Mouse (Mus musculus) kidney, postnatal 36 days (tissue): ENCODE measurements around the gene Rflnb.

Experiments
- DNase-seq, 2 experiments: peaks; one replicate each; pipeline ENCODE4 v3.0.0; 2021 to 2022; ENCODE audit warnings: mixed read lengths in 2 of 2

Gene Rflnb

DNA sequence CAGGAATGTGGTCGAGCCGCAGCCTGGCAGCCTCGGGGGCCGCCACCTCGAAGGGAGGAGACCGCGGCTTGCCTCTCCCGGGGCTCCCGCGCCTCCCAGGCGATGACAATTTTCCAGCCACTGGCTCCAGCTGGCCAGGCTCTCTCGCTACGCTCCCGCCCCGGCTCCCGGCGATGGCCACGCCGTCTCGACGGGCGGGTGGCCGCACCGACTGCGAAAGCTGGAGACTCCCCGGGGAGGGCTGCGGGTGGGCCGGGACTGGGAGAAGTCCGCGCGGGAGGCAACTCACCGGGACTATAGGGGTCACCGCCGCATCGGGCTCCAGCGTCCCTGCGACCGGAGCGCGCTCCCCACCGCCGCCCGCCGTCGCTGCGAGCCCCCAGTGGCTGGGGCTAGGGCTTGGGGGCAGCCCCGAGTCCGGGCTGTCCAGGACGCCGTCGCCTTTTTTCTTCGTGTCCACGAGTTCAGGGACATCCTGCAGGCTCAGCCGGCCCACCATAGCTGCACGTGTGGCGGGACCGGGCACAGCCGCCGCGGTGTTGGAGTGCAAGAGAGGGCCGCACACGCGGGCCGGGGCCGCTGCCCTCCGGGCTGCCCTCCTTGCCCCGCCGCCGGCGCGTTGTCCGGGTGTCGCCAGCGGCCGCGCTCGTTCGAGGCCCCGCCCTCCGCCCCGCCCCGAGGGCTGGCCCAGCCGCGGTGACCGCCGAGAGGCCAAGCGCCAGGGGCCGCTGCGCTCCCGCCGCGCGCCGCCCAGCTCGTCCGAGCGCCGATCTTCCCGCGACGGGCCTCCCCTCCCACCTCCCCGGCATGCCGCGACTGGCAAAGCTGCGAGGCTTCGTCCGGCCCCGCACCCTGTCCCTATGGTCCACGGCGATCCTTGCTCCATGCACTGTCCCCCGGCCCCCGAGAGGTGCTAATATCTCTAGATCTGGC lies at the start of gene Rflnb:
TSS of gene Rflnb (minus strand) at position 644 of the 933 bp plus-strand sequence.
- DNase-seq: peak; percentile 89 to 97

DNA sequence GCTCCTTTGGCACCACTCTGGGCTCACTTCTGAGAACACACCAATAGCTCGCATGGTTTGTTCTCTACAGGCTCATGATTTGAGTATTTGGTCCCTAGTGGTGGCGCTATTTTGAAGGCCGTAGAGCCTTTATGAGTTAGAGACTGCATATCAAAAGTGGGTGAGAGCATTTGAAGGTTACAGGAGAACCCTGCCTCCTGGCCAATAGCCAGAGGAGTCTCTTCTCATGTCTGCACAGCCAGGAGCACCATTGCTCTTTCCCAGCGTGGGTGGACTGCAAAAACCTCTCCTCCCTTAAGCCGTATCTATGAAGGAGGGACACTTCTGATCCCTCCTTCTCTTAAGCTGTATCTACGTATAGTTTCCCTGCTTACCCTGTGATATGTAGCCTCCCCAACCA lies 49.8 kb upstream of the Rflnb start:
- DNase-seq: no peak

DNA sequence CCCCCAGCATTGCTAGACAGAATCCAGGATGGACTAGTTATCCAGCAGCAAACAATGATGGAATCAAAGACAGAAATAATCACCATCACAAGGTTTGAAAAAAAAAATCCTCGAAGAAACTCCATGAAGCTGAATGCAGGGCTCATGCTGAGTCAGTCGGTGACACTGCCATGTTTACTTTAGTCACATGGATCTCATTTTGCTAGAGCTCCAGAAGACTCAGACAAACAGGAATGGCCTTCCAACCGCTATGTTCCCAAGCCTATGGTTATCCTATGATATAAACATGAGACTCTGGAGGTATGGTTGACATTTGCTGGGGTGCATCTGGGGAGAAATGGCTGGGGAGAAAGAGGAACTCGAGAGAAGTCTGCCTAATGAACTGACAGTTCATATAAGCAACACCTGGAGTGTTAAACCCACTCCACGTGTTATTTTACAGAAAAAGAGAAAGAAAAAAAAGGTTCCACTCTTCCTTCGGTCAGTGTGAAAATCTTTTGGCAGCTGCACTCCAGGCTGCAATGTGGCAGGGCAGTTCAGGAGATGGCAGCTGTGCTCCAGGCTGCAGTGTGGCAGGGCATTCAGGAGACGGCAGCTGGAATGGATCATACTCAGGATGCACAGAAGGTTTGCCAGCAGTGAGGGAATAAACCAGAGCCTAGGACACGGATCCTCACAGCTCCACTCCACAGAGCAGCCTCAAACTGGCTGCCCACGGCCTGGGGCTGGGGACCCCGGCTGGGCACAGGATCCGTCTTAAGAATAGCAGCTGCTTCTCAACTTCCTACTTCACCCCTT lies 46.9 kb upstream of the Rflnb start:
- DNase-seq: no peak

DNA sequence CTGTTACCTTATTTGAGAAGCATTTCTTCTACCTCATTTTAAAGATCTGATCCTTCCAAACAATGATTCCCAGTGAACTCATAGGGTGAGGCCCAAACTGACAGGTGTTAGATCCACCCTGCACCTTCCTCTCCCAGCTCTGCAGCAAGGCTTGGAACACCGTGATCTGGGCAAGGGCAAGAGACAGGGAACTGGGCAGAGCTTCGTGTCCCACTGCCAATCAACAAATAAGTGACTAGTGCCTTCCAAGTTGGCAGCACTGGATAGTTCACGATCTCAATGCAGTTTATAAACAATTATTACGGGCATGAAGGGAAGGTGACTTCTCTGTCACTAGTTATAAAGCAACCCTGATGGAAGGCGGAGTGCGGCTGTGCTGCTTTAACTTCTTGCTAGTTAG lies 42.2 kb upstream of the Rflnb start:
- no peak for DNase-seq

DNA sequence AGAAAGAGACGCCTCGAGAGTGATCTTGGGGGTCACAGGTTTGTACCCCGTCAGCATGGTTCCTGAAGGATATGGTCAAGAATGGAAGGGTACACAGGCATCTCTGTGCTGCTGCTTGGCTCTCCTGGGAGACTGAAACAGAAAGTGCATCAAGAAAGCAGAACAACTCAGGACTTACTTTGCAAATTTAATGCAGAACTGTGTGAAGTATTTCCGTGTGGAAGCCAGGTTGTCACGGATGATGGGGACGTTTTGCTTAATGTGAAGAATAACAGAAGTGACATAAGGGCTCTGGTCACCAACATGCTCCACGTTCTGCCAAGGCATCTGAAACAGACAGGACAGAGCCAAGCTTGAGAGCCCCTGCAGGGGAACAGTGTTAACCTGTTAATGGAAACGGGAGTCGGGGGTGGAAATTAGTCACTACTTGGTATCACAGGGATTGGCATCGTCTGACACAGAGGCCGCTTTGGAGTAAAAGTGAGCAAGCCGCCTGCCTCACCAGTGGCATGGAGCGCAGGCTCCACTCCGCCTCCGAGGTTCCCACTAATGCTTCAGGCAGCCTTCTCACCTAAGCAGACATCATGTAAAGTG lies 39.1 kb upstream of the Rflnb start:
- DNase-seq: no peak

DNA sequence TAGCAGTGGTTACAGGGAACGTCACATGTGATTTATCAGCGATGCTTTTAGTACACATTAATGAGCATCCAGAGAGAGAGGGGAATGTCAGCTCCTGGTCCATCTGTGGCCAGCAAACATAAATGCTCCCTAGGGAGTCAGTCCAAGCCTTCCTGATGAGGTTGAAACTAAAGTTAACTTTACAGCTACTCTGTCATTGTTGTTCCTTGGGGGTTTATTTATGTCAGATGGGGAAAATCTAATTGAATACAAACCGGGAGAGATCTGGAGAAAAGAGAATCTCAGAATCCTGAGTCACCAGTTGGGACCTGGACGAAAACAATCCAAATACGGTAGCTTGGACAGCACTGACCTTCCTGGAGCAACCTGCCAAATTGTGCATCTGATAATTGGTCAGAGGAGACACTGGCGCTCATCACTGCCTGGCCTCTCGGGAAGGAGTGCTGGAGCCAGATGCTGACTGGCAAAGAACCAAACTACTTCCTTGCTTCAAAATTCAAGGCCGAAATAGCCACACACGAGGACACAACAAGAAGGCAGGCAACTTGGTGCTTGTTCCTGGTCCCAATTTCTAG lies 38.0 kb upstream of the Rflnb start:
- DNase-seq: peak; percentile 67 to 76

DNA sequence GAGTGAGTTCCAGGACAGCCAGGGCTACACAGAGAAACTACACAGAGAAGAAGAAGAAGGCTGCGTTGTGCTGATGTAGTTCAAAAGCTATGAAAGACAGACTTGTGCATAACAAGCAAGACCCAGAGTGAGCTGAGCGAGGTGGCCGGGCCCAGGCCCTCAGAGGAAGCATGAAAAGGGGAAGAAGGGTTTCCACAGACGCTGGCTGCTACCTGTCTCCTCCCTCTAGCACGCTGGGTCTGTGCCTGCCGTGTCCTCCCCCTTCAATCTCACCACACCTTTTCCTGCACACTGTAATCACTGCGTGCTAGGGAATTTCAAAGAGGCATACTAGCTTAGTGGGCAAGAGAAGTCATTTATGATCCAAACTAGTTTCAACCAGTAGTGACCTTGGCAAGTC lies 36.8 kb upstream of the Rflnb start:
- no peak for DNase-seq

DNA sequence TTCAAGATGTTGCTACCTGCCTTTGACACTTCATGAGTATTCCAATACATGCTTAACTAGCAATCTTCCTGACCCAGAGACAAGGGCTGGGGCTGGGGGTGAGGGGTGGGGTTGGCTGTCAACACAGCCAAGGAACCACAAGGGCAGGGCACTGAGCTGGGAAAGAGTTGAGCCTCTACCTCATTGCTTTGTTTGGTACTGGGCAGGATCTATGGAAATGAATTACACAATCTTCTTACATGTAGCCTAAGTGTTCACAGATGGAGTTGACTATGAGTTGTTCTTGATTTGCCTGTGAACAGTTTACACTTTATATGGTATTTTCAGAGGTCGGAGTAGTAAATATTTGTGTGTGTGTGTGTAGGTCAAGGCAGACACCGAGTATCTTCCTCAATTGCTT lies 33.3 kb upstream of the Rflnb start:
- no peak for DNase-seq

DNA sequence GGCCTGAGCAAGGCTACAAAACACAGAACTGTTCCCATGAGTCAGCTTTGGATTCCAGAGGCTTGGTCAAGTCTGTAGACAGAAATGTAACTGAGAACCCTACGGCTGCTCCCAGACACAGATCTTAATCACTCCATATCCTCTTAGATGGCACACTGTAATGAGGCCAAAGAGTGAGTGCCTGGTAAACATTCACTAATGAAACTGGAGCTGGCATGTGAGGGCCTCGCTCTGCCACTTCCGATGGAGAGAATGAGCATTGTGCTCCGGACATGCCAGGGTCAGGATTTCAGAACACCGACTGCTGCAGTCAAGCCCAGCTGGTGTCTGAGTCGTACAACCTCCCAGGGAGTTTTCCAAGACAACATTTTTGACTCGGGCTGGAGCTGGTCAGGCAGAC lies 32.4 kb upstream of the Rflnb start:
- peak; percentile 67 to 80 for DNase-seq

DNA sequence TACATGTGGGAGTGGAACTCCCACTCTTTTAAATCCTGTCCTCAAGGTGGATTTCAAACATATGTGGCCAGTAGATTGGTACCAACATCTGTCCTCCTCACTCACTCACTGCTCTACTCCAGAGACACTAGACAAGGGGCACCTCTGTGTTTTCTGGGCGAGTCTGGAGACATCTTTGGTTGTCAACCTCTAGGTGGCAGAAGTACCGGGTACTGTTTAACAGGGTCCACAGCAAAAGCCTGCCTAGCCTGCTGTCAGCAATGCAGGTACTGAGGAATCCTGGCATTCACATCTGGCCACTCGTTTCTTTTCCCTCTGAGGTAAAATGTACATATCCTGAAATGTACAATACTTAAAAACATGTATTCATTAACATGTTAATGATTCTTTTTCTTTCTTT lies 28.9 kb upstream of the Rflnb start:
- peak; percentile 44 to 51 for DNase-seq

DNA sequence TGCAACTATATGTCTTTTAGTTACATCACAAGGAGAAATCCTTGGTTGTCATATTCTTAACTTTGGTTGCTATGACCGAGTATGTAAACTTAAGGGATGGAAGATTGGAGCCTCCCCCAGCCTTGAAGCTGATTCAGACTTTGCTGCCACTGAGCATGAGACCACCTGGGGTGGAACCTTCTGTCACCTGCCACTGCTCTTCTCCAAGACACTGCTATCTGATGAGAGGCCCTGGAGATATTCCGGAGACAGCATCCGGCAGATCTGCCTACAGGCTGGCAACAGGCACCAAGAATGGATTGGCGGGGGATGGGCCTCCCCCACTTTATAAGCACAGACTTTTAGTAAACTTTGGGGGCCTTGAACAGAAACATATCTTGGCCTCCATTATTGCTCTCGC lies 24.9 kb upstream of the Rflnb start:
- DNase-seq: no peak

DNA sequence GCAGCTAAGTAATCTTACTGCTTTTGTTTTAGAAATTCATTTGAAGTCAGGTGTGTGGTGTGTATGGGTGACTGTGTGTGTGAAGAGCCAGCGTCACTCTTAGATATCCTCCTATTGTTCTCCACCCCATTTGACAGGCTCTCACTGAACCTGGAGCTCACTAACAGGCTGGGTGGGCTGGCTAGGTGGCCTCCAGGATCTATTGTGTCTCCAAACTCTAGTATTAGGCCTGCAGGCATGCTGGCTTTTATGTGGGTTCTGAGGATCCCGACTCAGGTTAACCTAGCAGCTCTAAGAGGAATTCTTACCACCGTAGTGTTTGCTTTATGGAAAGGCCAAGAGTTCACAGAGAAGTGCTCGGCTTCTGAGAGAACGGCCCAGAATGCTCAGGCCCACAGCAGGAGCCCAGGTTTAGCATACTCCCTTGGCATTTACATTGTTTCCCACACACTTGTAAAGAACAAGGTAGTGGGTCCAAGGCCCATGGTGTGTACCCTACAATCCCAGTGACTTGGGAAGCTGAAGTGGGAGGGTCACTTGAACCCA lies 23.5 kb upstream of the Rflnb start:
- DNase-seq: no peak

DNA sequence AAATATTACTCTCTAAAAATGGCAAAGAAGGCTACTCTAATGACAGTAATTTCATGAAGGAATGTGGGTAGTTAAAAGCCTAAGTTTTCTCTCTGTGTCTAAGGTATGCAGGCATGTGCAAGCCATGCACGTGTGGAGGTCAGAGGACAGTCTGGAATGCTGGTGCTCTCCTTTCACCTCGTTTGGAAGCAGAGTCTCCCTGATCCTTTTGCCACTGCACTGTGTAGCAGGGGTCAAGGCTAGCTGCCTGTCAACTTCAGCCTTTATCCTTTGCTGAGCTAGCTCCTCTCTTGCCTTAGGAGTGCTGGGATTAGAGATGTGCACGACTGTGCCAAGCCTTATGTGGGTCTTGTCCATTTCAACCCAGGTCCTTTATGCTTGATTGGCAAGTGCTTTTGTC lies 22.9 kb upstream of the Rflnb start:
- no peak for DNase-seq

DNA sequence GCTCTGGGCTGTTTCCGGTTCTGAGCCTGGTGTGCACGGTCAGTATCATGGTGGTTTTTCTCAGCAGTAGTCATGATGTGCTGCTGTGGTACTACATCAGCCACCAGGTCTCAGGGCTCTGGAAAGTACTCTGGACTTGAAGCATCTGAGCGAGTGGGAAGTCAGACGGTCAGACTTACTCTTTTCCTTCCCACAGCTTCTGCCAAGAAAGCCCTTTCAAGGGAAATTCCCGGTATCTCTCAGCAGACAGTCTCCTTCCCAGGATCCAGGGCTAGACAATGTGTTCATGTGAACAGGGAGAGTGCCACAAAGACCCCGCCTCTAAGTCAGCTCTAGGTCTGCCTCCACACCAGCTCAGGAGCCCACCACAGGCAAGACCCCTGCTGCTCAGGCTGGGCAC lies 17.8 kb upstream of the Rflnb start:
- no peak for DNase-seq

DNA sequence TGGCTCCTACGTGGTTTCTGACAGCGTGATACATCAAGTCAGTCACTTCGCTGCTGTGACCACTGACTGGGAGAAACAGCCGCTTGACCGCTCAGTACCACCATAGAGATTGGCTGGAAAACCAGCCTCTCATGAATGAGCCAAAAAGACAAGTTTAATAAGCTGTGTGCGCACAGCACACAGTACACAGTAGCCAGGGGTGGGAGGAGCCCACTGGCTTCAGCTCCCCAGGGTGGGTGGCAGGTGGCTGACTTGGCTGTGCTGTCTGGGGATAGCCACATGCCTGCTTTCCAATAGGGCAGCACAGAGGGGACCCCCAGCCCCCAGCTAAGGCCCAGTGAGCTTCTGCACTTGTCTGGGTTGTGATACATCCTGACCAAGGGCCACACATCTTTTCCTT lies 16.9 kb upstream of the Rflnb start:
- no peak for DNase-seq

DNA sequence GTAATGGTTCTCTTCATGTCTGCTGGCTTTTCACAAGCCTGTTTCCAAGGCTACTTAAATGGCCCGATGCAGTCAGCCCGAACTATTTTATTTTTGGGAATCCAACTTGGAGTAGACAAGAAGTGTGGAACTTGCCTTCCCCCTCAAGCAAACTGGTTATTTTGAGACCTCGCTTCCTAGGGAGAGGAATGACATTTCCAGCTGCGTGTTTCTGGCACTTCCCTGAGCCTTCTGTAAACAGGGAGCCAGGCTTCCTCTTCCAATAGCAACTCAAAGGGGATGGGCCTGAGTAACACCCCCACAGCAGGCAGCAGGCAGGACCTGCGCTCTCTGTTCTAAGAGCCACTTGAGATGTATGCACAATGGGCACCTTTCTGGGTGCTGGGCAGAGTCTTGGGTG lies 15.3 kb upstream of the Rflnb start:
- peak; percentile 52 to 60 for DNase-seq

DNA sequence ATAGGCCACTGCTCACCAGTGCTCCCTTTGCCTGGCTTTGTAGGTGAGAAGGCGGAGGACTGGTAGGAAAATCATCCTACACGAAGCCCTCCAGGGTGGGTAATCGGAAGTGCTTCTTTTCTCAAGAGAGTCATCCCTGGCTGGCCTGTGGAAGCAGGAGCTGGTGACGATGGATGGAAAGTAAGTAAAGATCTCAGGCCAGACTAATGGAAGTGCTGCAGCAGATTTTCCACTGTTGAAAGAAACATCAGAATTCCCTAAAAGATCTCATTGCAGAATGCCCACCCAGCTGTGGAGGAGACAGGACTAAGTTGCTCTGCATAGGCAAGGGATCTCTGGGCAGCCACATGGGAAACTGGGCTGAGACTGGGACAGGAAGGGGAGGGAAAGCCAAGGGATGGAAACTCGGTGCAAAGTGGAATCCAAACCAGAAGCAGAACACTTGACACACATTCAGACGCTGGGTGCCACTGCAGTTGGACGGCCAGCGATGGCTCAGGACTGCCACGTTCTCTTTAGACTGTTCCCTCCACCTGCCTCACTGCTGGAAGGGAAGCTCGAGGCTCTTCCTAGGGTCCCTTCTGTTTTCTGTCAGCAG lies 14.6 kb upstream of the Rflnb start:
- no peak for DNase-seq

DNA sequence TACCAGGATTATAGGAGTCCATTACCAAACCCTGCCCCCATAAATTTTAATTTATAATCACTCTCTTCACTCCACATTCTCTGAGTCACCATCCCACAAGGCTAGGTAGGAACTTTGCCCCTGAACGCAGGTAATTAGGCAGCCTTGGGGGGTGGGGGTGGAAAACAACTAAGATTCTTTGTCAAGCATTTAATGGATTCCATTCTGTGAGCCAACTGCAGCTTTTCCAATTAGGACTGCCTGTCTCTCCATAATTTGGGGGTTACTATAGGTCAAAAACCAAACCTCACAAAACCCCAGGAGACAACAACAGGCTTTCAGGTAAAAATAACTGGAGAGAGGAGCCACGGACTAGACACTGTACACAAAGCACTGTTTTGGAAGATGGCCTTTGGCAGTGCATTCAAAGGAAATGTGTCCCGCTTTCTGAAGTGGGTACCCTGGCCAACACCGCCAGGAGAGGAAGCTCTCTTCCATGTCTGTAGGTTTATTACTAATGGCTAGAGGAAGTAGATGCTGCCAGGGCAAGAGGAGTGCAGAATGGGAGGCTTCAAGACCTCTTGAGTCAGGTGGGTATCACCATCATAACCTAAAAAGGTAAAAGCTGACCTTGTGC lies 13.3 kb upstream of the Rflnb start:
- peak; percentile 33 to 42 for DNase-seq

DNA sequence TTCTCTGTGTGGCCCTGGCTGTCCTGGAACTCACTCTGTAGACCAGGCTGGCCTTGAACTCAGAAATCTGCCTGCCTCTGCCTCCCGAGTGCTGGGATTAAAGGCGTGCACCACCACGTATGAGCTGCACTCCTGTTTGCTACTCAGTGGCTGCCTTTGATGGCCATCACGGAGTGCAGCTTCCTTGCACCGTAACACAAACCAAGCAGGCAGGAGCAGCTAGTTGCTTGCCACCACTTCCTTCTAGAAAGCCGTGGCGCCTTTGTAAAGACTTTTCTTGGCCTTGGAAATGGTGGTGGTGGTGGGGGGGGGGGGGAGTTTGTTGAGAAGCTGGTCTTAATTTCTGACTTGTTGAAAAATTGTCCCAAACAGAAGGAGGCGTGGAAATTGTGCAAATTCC lies 12.5 kb upstream of the Rflnb start:
- no peak for DNase-seq

DNA sequence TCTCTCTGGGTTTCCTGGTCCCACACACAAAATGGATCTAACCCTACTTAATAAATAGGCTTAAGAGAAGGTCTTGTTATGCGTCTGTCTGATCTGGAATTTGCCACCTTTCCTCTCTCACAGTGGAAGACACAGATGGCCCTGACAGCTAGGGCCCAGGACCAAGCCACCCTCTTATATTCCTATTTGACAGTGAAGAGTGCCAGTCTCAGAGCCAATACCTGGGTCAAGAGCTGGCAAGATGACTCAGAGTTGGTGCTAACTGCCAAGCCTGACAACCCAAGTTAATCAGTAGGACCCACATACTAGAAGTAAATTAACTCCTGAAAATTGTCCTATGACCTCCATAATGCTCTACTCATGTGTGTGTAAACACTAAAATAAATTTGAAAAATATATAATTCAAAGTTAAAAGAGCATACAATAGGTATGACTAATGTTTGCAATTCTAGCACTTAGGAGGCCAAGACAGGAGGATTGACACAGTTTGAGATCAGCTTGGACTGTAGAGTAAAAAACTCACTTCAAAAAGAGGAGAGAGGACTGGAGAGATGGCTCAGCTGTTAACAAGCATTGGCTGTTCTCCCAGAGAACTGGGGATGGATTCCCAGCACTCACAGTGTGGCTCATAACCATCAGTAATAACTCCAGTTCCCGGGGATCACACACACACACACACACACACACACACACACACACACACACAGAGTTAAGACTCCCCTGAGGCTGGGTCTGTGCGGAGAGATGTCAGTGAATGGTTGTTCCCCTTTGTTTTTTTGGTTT lies 11.9 kb upstream of the Rflnb start:
- no peak for DNase-seq
